Mouse (Mus musculus) kidney, postnatal 25 days (tissue): ENCODE measurements around the gene Hdgfl2.

Experiments used
- DNase-seq, 2 experiments: peaks; one replicate each; pipeline ENCODE4 v3.0.0; 2021; ENCODE audit warnings: mixed read lengths in 2 of 2

Gene Hdgfl2

GRCm38 (mm10) chr17:56078880-56079795, at the start of gene Hdgfl2:
Gene Hdgfl2, plus strand, starts transcription at chr17:56079634.
- DNase-seq, result peak; percentile 100

DNA sequence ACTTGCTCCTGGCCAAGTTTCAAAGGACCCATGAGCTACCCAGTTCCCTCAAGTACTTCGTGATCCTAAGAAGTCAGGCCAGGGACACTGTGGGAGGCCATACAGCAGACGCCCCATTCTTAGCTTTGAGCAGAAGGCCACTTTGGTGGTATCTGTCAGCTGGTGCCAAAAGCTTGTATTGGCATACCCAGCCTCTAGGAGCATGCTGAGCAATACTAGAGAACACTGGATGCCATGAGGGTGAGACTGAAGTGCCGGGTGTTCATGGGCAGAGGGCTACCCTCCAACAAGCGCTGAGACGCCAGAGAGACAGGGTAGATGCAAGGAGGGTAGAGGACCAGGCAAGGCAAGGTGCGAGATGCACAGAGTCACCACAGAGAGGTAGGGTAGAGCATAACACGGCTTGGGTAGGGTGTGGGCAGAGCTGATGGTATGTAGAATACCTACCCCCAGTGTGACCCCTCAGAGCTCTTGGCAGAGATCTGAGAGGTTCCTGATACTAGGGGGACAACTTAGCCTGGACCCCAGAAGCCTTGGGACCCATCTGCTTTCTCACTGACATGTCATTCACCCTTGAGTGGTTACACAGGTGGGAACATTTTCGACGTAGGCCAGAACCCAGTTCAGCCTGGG, 49.1 kb upstream of the Hdgfl2 start:
- DNase-seq, result no peak

DNA sequence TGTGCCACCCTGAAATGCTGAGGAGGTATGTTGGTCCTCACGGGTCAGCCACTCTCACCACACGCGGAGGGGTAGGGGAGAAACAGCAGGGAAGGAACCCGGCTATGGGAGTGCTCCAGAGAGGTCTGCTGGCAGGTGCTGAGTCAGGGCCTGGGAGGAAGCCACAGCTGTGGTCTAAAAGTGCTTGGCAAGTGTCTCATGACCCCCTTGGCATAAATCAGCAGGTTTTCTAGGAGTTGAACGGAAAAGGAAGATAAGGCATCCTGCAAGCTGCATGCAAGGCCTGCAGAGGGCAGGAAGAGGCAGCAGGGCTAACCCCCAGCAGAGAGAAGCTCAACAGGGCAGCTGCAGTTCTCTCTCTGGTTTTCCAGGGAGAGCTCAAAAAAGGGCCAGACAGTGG, 48.5 kb upstream of the Hdgfl2 start:
- DNase-seq, result peak; percentile 71 to 89

- DNase-seq, result no peak
Measured at GRCm38 (mm10) chr17:56031431-56031830, 48.0 kb upstream of the Hdgfl2 start.

- peak in 1 of 2 experiments; percentile 60 for DNase-seq
Measured at GRCm38 (mm10) chr17:56032127-56032733, 47.2 kb upstream of the Hdgfl2 start.

DNA sequence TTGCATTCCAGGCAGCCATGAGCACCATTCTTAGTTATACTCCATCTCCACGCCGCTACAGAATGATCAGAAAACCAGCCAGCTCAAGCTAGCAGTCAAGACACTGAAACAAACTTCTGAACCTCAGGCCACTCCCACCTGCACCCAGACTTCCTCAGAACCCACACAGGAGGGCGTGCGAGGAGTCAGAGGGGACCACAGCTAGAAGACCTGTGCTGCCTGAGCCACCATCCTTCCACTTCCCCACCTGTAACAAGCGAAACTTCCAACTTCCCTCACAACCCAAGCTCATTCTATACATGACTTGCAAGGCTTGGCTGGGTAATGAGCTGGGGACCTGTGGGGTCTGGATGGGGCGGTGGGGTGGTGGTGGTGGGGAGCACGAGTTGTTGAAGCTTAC, 46.6 kb upstream of the Hdgfl2 start:
- DNase-seq, result no peak

DNA sequence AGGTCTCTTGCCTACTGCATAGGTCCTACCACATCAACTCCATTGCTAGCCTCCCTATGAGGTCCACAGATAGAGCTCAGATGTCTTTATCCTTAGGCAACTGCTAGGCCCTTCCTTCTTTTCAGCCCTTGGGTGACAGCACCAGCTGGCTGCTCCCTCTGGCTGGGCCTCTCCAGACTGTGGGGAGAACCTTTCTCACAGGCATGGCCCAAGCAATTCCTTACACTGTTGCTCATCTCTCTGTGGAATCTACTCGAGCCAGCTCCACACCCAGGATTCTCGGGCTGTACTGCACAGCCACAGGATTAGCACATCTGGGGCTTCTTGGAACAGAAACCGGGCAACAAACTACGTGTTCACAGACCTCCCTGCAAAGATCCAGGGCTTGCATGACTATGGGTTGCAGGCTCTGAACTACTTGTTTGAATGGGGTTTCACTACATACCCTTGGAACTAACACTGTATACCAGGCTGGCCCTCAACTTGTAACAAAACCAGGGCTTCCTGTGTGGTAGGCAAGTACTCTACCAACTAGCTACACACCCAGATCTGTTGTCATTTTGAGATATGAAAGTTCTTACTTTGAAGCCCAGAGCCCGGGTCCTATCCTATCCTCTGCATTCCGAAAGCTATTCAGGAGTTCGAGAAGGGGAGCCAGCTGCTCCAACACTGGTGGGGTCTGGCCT, 45.3 kb upstream of the Hdgfl2 start:
- no peak for DNase-seq

GRCm38 (mm10) chr17:56034726-56035100, 44.7 kb upstream of the Hdgfl2 start:
- no peak for DNase-seq

- no peak for DNase-seq
Measured at GRCm38 (mm10) chr17:56035216-56035615, 44.2 kb upstream of the Hdgfl2 start.

DNA sequence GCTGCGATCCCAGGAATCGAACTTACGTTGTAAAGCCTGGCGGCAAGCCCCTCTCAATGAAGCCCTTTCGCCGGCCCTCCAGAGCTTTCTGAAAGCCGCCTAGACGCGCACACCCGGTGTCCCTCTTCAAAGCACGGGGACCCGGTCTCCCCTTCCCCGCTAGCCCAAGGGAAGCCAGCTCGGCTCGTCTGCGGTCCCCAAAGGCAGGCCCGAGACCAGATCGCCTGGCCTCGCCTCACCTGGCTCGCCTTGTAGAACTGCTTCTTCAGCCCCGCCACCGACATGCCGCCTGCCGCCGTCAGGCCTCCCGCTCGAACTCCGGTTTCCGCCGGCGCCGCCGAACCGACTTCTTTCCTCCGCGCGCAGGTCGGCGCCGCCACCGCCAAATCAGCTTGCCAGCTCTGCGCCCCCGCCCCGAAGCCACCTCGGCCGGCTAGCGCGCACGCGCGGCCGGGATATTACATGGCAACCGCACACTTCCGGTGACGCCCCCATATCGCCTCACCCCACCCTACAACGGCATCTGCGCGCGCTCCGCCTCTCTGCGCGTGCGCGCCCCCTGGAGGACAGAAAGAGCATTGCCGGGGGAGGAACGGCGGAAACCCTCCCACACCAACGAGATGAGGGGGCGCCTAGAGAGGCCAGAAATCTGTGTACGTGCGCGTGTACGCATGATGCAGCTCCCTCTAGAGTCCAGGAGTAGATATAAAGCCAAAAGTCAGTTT, 43.1 kb upstream of the Hdgfl2 start, which contains the start of gene Sh3gl1:
Gene Sh3gl1, minus strand, starts transcription at position 460 of the 725 bp plus-strand sequence.
- DNase-seq, result peak; percentile 98 to 99

DNA sequence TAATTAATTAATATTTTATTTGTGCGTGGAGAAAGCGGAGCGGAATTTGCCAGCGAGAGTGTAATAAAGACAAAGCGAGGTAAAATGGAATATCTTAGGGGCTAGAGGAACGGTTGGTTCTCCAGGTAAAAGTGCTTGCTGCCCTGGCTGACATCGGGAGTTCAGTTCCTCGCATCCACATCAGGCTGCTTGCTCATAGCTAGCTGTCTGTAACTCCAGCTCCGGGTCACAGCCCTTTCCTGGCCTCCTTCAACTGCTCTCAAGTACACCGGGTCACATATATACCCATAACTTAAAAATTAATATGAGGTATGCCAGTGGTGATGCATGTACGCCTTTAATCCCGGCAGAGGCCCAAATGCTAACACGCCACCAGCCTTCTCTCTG, 42.5 kb upstream of the Hdgfl2 start:
- DNase-seq, result peak in 1 of 2 experiments; percentile 58

DNA sequence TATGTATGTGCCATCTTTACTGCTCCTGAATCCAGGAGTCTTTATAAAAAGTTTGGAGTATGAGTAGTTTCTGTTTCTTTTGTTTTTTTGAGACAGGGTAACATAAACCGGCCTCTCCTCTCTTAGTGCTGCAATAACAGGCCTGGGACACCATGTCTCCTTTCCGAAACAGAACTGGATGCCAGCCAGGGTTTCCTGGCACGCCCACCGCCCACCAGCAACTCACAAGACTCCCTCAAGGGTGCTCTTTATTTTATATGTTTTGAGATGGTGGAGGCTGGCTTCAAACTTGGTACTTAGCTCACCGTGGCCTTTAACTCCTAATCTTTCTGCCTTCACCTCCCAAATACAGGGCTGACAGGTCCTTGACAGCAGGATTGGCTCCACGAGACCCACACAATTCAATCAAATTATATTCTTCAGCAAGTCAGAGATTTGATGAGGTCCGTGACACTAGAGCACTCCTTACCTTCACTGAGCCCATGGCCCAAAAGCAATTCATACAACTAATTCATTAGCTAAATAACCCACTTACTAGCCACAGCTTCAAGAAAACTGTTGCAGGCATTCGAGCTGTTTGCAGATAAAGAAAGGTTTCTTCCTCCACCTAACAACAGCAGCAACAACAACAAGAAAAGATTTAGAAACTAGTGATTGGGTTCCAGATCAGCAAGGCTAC, 40.7 kb upstream of the Hdgfl2 start:
- DNase-seq, result no peak

DNA sequence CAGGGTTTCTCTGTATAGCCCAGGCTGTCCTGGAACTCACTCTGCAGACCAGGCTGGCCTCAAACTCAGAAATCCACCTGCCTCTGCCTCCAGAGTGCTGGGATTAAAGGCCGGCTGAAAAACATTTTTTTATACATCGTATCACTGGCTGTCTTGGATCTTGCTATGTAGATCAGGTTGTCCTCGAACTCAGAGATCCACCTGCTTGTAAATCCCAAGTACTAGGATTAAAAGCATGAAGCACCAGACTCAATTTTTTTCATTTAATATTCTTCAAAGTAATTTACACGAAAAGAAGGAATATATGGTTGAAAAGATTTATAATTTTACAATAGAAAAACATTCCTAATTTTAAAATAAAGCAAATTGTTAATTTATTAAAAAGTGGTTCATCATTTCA, 40.1 kb upstream of the Hdgfl2 start:
- no peak for DNase-seq

GRCm38 (mm10) chr17:56040030-56040856, 39.2 kb upstream of the Hdgfl2 start, which contains the start of gene Chaf1a:
Gene Chaf1a, plus strand, starts transcription at chr17:56040439.
- DNase-seq, result peak; percentile 99 to 100

DNA sequence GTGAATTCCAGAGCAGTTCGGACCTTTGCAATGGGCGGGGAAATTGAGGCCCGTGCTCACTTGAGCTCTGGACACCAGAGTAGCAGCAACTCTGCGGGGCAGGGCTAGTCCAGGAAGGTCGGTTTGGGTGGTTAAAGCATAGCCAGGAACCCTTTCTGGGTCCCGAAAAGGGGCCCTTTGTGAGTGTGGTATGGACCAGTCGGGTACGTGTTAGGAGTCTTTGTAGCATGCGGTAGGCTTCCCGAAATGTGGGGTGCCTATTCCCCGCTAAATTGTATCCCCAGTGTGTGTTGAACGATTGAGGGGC, 38.6 kb upstream of the Hdgfl2 start:
- no peak for DNase-seq

DNA sequence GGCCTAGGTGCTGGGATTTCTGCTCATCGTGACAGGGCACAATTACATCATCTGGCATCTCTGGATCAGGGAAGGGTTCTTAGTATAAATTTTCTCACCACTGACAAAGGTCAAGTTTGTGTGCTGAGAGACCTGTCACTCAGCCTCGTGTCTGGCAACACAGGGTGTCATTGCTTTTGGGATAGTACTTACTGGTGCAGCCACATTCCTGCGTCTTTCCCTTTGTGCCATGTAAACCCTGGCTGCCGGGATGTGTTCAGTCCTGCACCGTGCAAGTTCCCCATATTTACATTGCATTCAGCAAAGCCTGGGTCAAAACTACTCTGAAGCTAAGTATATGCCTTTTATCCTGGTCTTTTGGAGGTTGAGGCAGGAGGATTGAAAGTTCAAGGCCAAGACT, 28.1 kb upstream of the Hdgfl2 start:
- no peak for DNase-seq

DNA sequence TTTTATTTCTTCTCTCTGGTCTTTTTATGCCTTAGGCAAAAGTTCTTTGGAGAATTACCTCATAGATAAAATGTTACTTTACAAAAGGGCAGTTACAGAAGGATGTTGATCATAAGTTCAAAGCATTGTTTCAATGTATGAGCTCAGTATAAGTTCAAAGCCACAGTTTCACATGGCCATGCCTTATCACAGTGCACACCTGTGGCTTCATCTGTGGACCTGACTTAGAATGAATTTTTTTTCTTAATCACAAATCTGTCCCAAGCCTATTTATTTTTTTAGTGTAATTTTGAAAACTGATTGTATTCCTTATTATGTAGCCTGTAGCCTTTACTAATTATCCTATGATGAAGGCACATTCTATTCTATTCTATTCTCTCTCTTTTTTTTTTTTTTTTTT, 24.5 kb upstream of the Hdgfl2 start:
- no peak for DNase-seq

DNA sequence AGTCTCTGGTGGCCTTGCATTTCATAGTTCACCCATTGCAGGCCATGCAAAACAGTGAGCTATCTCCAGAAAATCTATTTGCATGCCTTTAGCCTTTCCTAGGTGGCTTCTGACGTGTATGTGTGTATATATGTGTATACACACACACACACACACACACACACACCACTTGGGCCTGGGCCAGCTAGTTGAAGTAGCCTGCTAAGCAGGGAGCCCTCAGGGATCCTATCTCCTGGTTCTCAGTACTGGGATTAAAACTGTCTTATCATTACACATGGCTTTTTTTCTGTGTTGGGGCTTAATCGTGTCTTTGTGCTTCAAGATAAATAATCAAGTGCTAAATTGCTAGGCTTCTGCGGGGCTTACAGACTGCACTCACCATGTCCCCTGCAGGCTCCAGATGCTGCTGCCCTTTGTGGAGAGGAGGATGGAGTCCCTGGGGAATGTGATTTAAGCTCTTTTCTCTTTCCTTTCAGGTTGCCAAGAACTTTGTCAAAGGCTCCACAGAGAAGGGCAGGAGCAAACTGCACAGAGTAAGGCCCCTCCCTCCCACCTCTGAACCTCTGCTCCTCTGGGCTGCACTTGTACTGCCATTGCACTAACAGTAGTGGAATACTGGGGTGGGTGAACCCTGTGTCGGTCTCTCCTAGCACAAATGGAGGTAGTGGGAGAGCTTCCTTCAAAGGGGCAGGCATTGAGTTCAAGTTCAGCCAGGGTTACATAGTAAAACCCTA, 23.3 kb upstream of the Hdgfl2 start:
- no peak for DNase-seq

DNA sequence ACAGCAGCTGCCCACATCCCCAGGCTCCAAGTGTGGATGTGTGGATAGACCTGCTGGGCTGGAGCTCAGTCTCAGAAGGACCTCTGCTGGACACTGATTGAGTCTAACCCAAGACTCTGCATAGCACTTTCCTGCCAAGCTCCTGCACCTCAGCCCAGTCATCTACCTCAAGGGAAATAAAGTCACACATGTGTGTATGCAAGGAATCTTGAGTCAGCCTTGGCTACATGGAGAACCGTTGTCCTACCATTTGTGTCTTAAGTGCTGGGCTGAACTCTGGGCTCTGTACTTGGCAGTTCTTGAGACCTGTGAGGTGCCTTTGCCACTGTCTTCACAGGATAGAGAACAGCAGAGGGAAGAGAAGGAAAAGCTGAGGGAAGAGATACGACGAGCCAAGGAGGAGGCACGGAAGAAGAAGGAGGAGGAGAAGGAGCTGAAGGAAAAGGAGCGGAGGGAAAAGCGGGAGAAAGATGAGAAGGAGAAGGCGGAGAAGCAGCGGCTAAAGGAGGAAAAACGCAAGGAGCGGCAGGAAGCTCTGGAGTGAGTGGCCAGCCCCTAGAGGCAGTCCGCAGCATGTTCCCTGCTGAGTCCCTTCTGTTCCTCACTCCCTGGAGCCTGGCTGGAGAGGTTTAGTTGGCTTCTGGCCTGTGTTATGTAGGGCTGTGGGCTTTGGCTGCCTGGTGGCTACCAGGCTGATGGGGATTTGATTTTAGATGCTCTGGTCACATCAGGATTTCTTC, 21.9 kb upstream of the Hdgfl2 start:
- DNase-seq, result no peak

DNA sequence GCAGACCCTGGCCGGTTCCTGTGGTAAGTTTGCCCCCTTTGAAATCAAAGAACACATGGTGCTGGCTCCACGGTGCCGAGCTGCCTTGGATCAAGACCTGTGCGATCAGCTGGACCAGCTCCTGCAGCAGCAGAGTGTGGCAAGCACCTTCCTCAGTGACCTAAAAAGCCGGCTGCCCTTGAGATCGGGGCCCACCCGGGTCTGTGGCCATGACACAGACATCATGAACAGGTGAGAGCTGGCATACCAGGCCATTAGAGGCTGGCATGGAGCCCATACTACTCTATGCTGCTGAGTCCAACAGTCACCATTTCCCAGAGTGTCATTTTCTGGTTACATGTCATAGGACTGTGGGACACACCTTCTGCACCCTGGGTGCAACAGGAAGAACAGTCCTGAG, 17.4 kb upstream of the Hdgfl2 start:
- no peak for DNase-seq
